Mouse (Mus musculus) skeletal muscle tissue, postnatal 0 days (tissue): ENCODE results near the gene Epsti1. TPM values are rescaled to one million over a fixed set of nuclear protein-coding genes. Genes with fewer than 3 reads are reported as not detected.

Experiments
- polyA plus RNA-seq: library from polyadenylated mRNA; unstranded; fragments of >200 nt; fragmentation: Nextera tagmentation; extraction: Ambion mirVana; gene quantifications from 2 replicates; pipeline ENCODE4 v1.2.1, GENCODE M21; 2015

Gene Epsti1
- 1.7 and 2.0 TPM in 2 replicates for polyA plus RNA-seq

GRCm38 (mm10) chr14:77904171-77904762, at the start of gene Epsti1:
Epsti1 (plus strand) TSS chr14:77904239.

DNA sequence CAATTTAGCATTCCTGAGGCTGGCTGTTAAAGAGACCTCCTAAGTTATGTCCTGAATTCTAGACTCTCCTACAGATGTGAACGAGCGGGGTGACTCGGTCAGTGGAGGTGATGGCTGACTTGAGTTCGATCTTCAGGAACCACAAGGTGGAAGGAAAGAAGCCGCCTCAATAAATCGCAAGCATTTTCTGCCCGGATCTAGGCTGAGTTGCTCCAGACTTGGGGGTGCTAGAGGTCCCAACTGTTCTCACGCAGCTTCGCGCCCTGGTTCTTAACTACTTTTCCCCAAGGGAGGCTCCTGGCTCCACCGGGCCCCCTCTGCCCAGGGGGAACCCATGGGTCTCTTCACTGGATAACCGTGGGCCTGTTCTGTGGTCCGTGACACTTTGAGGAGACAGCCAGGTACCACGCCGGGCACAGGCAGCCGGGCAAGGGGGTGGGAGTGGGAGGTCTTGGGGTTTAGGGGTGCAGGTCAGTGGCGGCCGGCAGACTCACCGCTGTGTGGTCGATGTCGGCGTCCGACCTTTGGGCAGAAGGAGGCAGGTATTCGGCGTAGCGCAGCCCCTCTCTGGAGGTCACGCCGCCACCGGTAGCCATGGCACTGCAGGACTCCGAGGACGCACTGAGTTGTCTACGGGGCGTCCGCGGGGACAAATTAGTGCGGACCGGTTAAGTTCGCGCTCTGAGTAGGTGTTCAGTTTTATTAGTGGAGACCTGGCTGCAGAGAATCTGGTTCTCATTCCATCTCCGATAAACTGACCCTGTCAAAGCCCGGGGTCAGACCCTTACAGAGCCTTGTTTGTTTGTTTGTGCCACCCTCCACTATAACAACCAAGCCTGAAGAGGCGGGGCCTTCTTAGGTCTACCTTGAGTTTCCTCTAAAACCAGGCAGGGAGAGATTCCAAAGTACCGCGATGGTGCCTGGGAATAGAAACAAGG, 29.5 kb upstream of the Epsti1 start, which contains the start of gene Dnajc15:
Gene Dnajc15 (minus strand): TSS at position 822 of the 938 bp plus-strand sequence.

Other genes starting within 250 kb of the Epsti1 start
- gene Dnajc15, start 29.1 kb upstream of the Epsti1 start, polyA plus RNA-seq, result 129 and 136 TPM in 2 replicates
- gene Fam216b, start 184.8 kb downstream of the Epsti1 start, polyA plus RNA-seq, result not detected in 2 replicates